Mouse (Mus musculus) spleen, adult 2 months (tissue): ENCODE data around the gene Gtf2f2. TPM values are rescaled to one million over a fixed set of nuclear protein-coding genes. Genes with fewer than 3 reads are reported as not detected.

ENCODE experiments used
- DNase-seq, 2 experiments: peaks; one replicate each; pipeline versions ENCODE4 v3.0.0 to v3.0.0-alpha.2; 2012 to 2021; ENCODE audit warnings: low spot score in 2 of 2, low read depth in 1 of 2
- H3K27ac ChIP-seq: fragments of 200-500 bp; 2 replicates; pipeline ENCODE4 v1.5.1; 2012; ENCODE audit warnings: low read length, inconsistent platforms; ENCODE audit not compliant: insufficient read depth
- H3K27me3 ChIP-seq: fragments of 200-500 bp; 2 replicates; pipeline ENCODE4 v1.6.1; 2012; ENCODE audit warnings: mild to moderate bottlenecking, moderate library complexity, low read length, inconsistent platforms; ENCODE audit not compliant: control insufficient read depth, insufficient read depth
- H3K36me3 ChIP-seq: fragments of 200-500 bp; 2 replicates; pipeline ENCODE4 v1.6.1; 2012; ENCODE audit warnings: mild to moderate bottlenecking, low read length, inconsistent platforms; ENCODE audit not compliant: control insufficient read depth, insufficient read depth
- H3K4me1 ChIP-seq: fragments of 200-500 bp; 2 replicates; pipeline ENCODE4 v1.6.1; 2011; ENCODE audit warnings: inconsistent platforms; ENCODE audit not compliant: control insufficient read depth, insufficient read depth, insufficient read length
- H3K4me3 ChIP-seq: fragments of 200-500 bp; 2 replicates; pipeline ENCODE4 v1.5.1; 2011; ENCODE audit warnings: mild to moderate bottlenecking, inconsistent platforms; ENCODE audit not compliant: insufficient read depth, insufficient read length; ENCODE audit errors: extremely low read depth
- CTCF ChIP-seq: fragments of 200-500 bp; IDR thresholded peaks from 2 replicates; pipeline ENCODE4 v1.5.1; 2011; ENCODE audit warnings: mild to moderate bottlenecking, inconsistent platforms; ENCODE audit not compliant: insufficient read depth, insufficient read length, insufficient replicate concordance; ENCODE audit errors: extremely low read depth
- POLR2A ChIP-seq: fragments of 200-500 bp; IDR thresholded peaks from 2 replicates; pipeline ENCODE4 v1.6.1; 2011; ENCODE audit warnings: low read depth, low read length, inconsistent platforms
- WGBS: fragments of 180-500 bp; shearing (Covaris S2); methylation state at CpG from one replicate; pipeline ENCODE4 v1.1.7; 2018; 5-methylcytosine and 5-hydroxymethylcytosine counted together
- polyA plus RNA-seq: library from polyadenylated mRNA; depleted of rRNA; stranded (reverse); fragments of >200 nt; gene quantifications from 2 replicates; pipeline ENCODE4 v1.2.3, GENCODE M21; 2012

The Gtf2f2 gene
- polyA plus RNA-seq, 1 experiment: 1.4 TPM

- Histone ChIP-seq H3K27me3 (no peaks in the 10 kb centered on the region), H3K36me3 (peaks cover 3% of the 10 kb centered on the region), H3K4me3 (no peak overlapping the region), H3K27ac (no peak overlapping the region), H3K4me1 (no peaks in the 10 kb centered on the region)
- no peak for TF ChIP-seq CTCF
- TF ChIP-seq POLR2A: no peak
- no peak for DNase-seq
- 92% methylated on average over 2 of the region's 2 CpGs for WGBS
These were observed 26.8 kb downstream of the Gtf2f2 start for GRCm38 (mm10) chr14:75983891-75984290.

DNA sequence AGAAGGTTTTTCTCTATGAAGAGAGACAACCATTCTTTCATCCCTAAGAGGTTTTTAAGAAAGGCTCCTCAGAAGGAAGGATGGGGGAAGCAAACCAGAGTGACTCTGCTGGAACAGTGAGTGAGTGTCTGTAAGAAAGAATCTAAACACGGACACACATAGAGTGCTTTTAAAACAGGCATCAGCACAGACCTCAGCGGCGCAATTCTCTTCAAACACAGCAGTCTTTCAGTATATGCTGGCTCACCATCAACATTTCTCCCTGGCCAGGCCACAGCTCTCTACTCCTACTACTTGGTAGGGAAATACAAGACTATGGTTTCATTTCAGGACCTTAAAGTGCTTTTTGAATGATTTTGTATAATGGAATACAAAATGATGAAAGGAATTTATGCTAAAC lies 29.4 kb downstream of the Gtf2f2 start:
- 96% methylated on average over 3 of the region's 3 CpGs for WGBS
- Histone ChIP-seq H3K36me3 (peaks cover 2% of the 10 kb centered on the region; the same call in 1 of the 2 replicates), H3K4me3 (no peak overlapping the region), H3K27me3 (no peaks in the 10 kb centered on the region), H3K4me1 (no peaks in the 10 kb centered on the region), H3K27ac (no peak overlapping the region)
- DNase-seq: no peak
- TF ChIP-seq POLR2A (no peak), CTCF (no peak)

DNA sequence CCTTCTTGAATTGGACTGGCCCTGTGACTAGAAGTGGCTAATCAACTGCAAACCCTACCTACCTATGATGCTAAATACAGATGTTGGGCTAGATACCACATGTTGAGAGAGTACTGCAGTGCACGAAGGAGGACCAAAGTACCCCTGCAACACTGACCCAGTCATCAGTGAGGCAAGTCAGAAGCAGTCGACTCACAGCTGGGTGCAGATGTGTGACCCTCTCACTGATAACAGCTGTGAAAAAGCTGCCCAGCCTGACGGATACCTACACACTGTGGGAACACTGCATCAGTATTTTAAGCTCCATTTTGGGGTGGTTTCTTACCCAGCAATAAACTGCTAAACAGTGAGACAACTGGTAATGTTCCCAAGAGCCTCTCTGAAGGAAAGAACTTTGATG lies 34.6 kb downstream of the Gtf2f2 start:
- H3K4me1 ChIP-seq: no peaks in the 10 kb centered on the region
- no peaks in the 10 kb centered on the region for H3K27me3 ChIP-seq
- no peak overlapping the region for H3K27ac ChIP-seq
- H3K4me3 ChIP-seq: no peak overlapping the region
- no peaks in the 10 kb centered on the region for H3K36me3 ChIP-seq
- no peak for DNase-seq
- 70% methylated on average over 3 of the region's 3 CpGs for WGBS
- TF ChIP-seq CTCF: no peak
- TF ChIP-seq POLR2A: no peak

- H3K4me3 ChIP-seq: no peak overlapping the region
- TF ChIP-seq CTCF (no peak), POLR2A (no peak)
- no peaks in the 10 kb centered on the region for H3K36me3 ChIP-seq
- 68% methylated on average over 5 of the region's 5 CpGs for WGBS
- no peak for DNase-seq
- no peaks in the 10 kb centered on the region for H3K4me1 ChIP-seq
- no peak overlapping the region for H3K27ac ChIP-seq
- no peaks in the 10 kb centered on the region for H3K27me3 ChIP-seq
These were observed 43.4 kb downstream of the Gtf2f2 start for GRCm38 (mm10) chr14:75967291-75967690.

- no peak for TF ChIP-seq POLR2A
- no peak for TF ChIP-seq CTCF
- Histone ChIP-seq H3K4me3 (no peak overlapping the region), H3K27me3 (no peaks in the 10 kb centered on the region), H3K4me1 (no peaks in the 10 kb centered on the region), H3K36me3 (no peaks in the 10 kb centered on the region), H3K27ac (no peak overlapping the region)
- WGBS: 94% methylated on average over 1 of the region's 1 CpGs
- DNase-seq: no peak
These were observed 46.2 kb downstream of the Gtf2f2 start for GRCm38 (mm10) chr14:75964433-75964832.

DNA sequence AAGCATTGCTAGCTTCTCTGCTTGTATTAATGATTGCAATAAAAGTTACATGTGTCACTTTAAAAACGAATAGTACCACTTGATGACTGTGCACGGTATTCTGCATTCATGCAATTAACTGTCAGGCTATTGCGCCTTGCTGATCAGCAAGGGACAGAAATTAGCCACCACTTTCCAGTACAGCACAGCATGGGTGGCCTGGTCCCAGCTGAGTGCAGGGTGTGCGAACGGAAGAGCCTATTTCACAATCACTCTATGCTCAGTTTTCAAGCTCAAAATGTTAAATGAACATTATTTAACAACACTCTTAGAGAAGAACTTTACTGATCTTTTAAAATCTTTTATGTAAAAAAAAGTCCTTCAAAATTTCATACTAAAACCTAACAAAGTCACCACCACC lies 46.7 kb downstream of the Gtf2f2 start:
- no peaks in the 10 kb centered on the region for H3K27me3 ChIP-seq
- no peaks in the 10 kb centered on the region for H3K4me1 ChIP-seq
- DNase-seq: no peak
- no peak for TF ChIP-seq CTCF
- TF ChIP-seq POLR2A: no peak
- H3K4me3 ChIP-seq: no peak overlapping the region
- no peaks in the 10 kb centered on the region for H3K36me3 ChIP-seq
- whole genome bisulfite sequencing: 85% methylated on average over 5 of the region's 5 CpGs
- H3K27ac ChIP-seq: no peak overlapping the region

GRCm38 (mm10) chr14:75963215-75963614 lies 47.5 kb downstream of the Gtf2f2 start:
- H3K4me1 ChIP-seq: no peaks in the 10 kb centered on the region
- H3K36me3 ChIP-seq: no peaks in the 10 kb centered on the region
- DNase-seq: no peak
- no peak overlapping the region for H3K27ac ChIP-seq
- 94% methylated on average over 5 of the region's 5 CpGs for WGBS
- TF ChIP-seq CTCF: no peak
- no peak for TF ChIP-seq POLR2A
- H3K4me3 ChIP-seq: no peak overlapping the region
- no peaks in the 10 kb centered on the region for H3K27me3 ChIP-seq
